Mouse (Mus musculus): ENCODE results near the gene B3gnt9. TPM values are rescaled to one million over a fixed set of nuclear protein-coding genes. Genes with fewer than 3 reads are reported as not detected.

Gene B3gnt9
- total and polyA plus RNA-seq, 3 experiments: 2.7 to 4.7 TPM; not detected in 1

DNA sequence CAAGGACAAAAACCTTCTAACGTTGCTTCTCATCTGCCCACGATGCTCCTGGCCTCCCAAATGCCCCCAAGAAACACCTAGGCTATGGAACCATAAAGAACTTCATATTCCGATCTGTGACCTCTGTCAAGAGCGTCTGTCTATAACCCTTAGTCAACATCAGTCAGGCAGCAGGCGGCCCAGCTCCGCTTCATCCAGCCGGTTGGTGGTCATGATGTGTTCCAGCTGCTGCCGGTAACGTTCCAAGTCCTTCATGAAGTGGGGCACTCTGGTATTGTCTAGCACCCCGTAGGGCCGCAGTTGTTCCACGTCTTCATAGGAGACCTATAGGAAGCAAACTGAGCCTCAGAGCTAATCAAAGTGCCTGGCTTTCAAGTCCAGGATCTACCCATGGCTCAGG is 26.9 kb upstream of the B3gnt9 start:
- Histone ChIP-seq H3K36me3 (ENCODE audit: control insufficient read depth in 1 of 2, insufficient read depth in 2 of 2, low read length in 2 of 2) (peaks cover 0 to 27% of the 10 kb centered on the region in 2 experiments; a peak in 2 of 4 replicates), H3K4me1 (ENCODE audit: control insufficient read depth in 1 of 2, insufficient read depth in 2 of 2, low read length in 2 of 2) (peaks cover 12 to 38% of the 10 kb centered on the region in 2 experiments), H3K4me3 (ENCODE audit: control insufficient read depth in 1 of 2, insufficient read depth in 1 of 2, low read depth in 2 of 2, low read length in 2 of 2) (no peak overlapping the region), H3K27me3 (ENCODE audit: control insufficient read depth in 1 of 2, insufficient read depth in 2 of 2, low read length in 2 of 2) (no peaks in the 10 kb centered on the region), H3K27ac (ENCODE audit: control insufficient read depth, low read depth, low read length) (peak overlapping the region; percentile 68), H3K9me3 (replicated peaks; ENCODE audit: insufficient read depth, low read length) (no peaks in the 10 kb centered on the region), H3K79me2 (ENCODE audit: control insufficient read depth, insufficient read depth, low read length, poor library complexity) (peaks cover 3% of the 10 kb centered on the region; the same call in 1 of the 2 replicates), H3K9ac (ENCODE audit: control insufficient read depth, low read depth, low read length, poor library complexity, severe bottlenecking) (no peak overlapping the region)
- no peak for DNase-seq (ENCODE audit: low read depth, low spot score)
- no peak for TF ChIP-seq EP300 (IDR thresholded peaks at IDR 0.05; ENCODE audit: low read depth in 1 of 2, low read length in 2 of 2)
- TF ChIP-seq NRF1 (IDR thresholded peaks at IDR 0.05; ENCODE audit: insufficient read depth, low read depth, low read length, poor library complexity, severe bottlenecking): no peak
- TF ChIP-seq ZKSCAN1 (IDR thresholded peaks at IDR 0.05; ENCODE audit: low read depth, low read length): no peak
- TF ChIP-seq CHD2 (IDR thresholded peaks at IDR 0.05; ENCODE audit: low read length): no peak
- no peak for TF ChIP-seq POLR2A (IDR thresholded peaks at IDR 0.05; ENCODE audit: control insufficient read depth in 1 of 2, insufficient read depth in 1 of 2, low read depth in 1 of 2, low read length in 2 of 2, poor library complexity in 1 of 2)
- TF ChIP-seq TCF12 (IDR thresholded peaks at IDR 0.05; ENCODE audit: low read depth, low read length): no peak
- no peak for TF ChIP-seq GABPA (IDR thresholded peaks at IDR 0.05; ENCODE audit: low read depth, low read length)
- no peak for TF ChIP-seq USF1 (IDR thresholded peaks at IDR 0.05; ENCODE audit: low read depth, low read length)
- TF ChIP-seq ZC3H11A (IDR thresholded peaks at IDR 0.05; ENCODE audit: low read depth, low read length): no peak
- no peak for TF ChIP-seq MXI1 (IDR thresholded peaks at IDR 0.05; ENCODE audit: low read depth, low read length)
- TF ChIP-seq MYB (IDR thresholded peaks at IDR 0.05; ENCODE audit: low read depth, low read length): no peak
- TF ChIP-seq MAZ (IDR thresholded peaks at IDR 0.05; ENCODE audit: low read depth, low read length): no peak
- no peak for TF ChIP-seq ZMIZ1 (IDR thresholded peaks at IDR 0.05; ENCODE audit: low read depth, low read length)
- no peak for TF ChIP-seq CTCF (IDR thresholded peaks at IDR 0.05 in 2 of 3, conservative IDR thresholded peaks at IDR 0.05 in 1 of 3; ENCODE audit: control insufficient read depth in 1 of 3, insufficient read depth in 1 of 3, low read depth in 2 of 3, low read length in 3 of 3, poor library complexity in 1 of 3, severe bottlenecking in 1 of 3)
- no peak for TF ChIP-seq GATA1 (IDR thresholded peaks at IDR 0.05; ENCODE audit: low read depth, low read length)

- Histone ChIP-seq H3K79me2 (ENCODE audit: control insufficient read depth, insufficient read depth, low read length, poor library complexity) (no peaks in the 10 kb centered on the region), H3K36me3 (ENCODE audit: control insufficient read depth in 1 of 2, insufficient read depth in 2 of 2, low read length in 2 of 2) (peaks cover 0 to 27% of the 10 kb centered on the region in 2 experiments; a peak in 2 of 4 replicates), H3K4me3 (ENCODE audit: control insufficient read depth in 1 of 2, insufficient read depth in 1 of 2, low read depth in 2 of 2, low read length in 2 of 2) (no peak overlapping the region), H3K9ac (ENCODE audit: control insufficient read depth, low read depth, low read length, poor library complexity, severe bottlenecking) (no peak overlapping the region), H3K9me3 (replicated peaks; ENCODE audit: insufficient read depth, low read length) (no peaks in the 10 kb centered on the region), H3K27me3 (ENCODE audit: control insufficient read depth in 1 of 2, insufficient read depth in 2 of 2, low read length in 2 of 2) (no peaks in the 10 kb centered on the region), H3K4me1 (ENCODE audit: control insufficient read depth in 1 of 2, insufficient read depth in 2 of 2, low read length in 2 of 2) (peaks cover 12 to 38% of the 10 kb centered on the region in 2 experiments), H3K27ac (ENCODE audit: control insufficient read depth, low read depth, low read length) (no peak overlapping the region)
- TF ChIP-seq MYB (IDR thresholded peaks at IDR 0.05; ENCODE audit: low read depth, low read length): no peak
- no peak for TF ChIP-seq TAL1 (IDR thresholded peaks at IDR 0.05; ENCODE audit: low read length)
- TF ChIP-seq MAFK (IDR thresholded peaks at IDR 0.05; ENCODE audit: borderline replicate concordance, low read depth, low read length): no peak
- TF ChIP-seq POLR2AphosphoS2 (IDR thresholded peaks at IDR 0.05; ENCODE audit: low read length): no peak
- no peak for TF ChIP-seq GATA1 (IDR thresholded peaks at IDR 0.05; ENCODE audit: low read depth, low read length)
- TF ChIP-seq ZMIZ1 (IDR thresholded peaks at IDR 0.05; ENCODE audit: low read depth, low read length): no peak
- no peak for TF ChIP-seq ELF1 (IDR thresholded peaks at IDR 0.05; ENCODE audit: low read depth, low read length)
- TF ChIP-seq CHD2 (IDR thresholded peaks at IDR 0.05; ENCODE audit: low read length): no peak
- no peak for TF ChIP-seq JUND (IDR thresholded peaks at IDR 0.05; ENCODE audit: low read depth, low read length)
- TF ChIP-seq HCFC1 (IDR thresholded peaks at IDR 0.05; ENCODE audit: low read depth, low read length): no peak
- TF ChIP-seq RAD21 (IDR thresholded peaks at IDR 0.05; ENCODE audit: low read depth, low read length): no peak
- no peak for TF ChIP-seq EP300 (IDR thresholded peaks at IDR 0.05; ENCODE audit: low read depth in 1 of 2, low read length in 2 of 2)
- TF ChIP-seq GABPA (IDR thresholded peaks at IDR 0.05; ENCODE audit: low read depth, low read length): no peak
- no peak for TF ChIP-seq USF2 (IDR thresholded peaks at IDR 0.05; ENCODE audit: borderline replicate concordance in 1 of 2, insufficient read depth in 1 of 2, low read depth in 1 of 2, low read length in 2 of 2)
- no peak for TF ChIP-seq KAT2A (conservative IDR thresholded peaks at IDR 0.05; ENCODE audit: low read depth, low read length)
- TF ChIP-seq POLR2AphosphoS5 (IDR thresholded peaks at IDR 0.05; ENCODE audit: borderline replicate concordance, low read depth, low read length): no peak
- TF ChIP-seq MYC (IDR thresholded peaks at IDR 0.05; ENCODE audit: low read depth, low read length): no peak
- DNase-seq (ENCODE audit: low read depth, low spot score): no peak
Observed at GRCm38 (mm10) chr8:105280567-105280966, 25.6 kb upstream of the B3gnt9 start.

Measured in MEL (cell line).